Mouse (Mus musculus): Measurements from ENCODE around the gene Gtpbp1.
A peak's percentile ranks its signal among the peaks of the same experiment; 100 is the strongest.
"Not testable (repeated sequence)": the region's sequence is repeated elsewhere in the genome, so short reads cannot be mapped to it uniquely, and the experiment has no call there.

Gene Gtpbp1

GRCm38 (mm10) chr15:79690426-79691022 lies at the start of gene Gtpbp1:
Gtpbp1 (plus strand) TSS chr15:79690845.
- peak; percentile 100 for DNase-seq (ENCODE audit: low read depth, low spot score)

- DNase-seq (ENCODE audit: low read depth, low spot score): no peak
These were observed 49.4 kb upstream of the Gtpbp1 start for GRCm38 (mm10) chr15:79641135-79641817.

- DNase-seq (ENCODE audit: low read depth, low spot score): no peak
These were observed 45.2 kb upstream of the Gtpbp1 start for GRCm38 (mm10) chr15:79645483-79645882.

GRCm38 (mm10) chr15:79648130-79648529 lies 42.5 kb upstream of the Gtpbp1 start:
- no peak for DNase-seq (ENCODE audit: low read depth, low spot score)

GRCm38 (mm10) chr15:79650569-79650968 lies 40.1 kb upstream of the Gtpbp1 start:
- peak; percentile 82 for DNase-seq (ENCODE audit: low read depth, low spot score)

- DNase-seq (ENCODE audit: low read depth, low spot score): peak; percentile 70
These were observed 39.2 kb upstream of the Gtpbp1 start for GRCm38 (mm10) chr15:79651481-79651880.

- DNase-seq (ENCODE audit: low read depth, low spot score): no peak
These were observed 34.2 kb upstream of the Gtpbp1 start for GRCm38 (mm10) chr15:79656451-79656850.

- DNase-seq (ENCODE audit: low read depth, low spot score): peak; percentile 91
These were observed 32.7 kb upstream of the Gtpbp1 start for GRCm38 (mm10) chr15:79657837-79658530.

GRCm38 (mm10) chr15:79658531-79659375 lies 31.9 kb upstream of the Gtpbp1 start, which contains the start of the genes Fam227a and Cby1:
Fam227a (minus strand) TSS chr15:79658956.
Cby1 (plus strand) TSS chr15:79659199.
- DNase-seq (ENCODE audit: low read depth, low spot score): peak; percentile 93

GRCm38 (mm10) chr15:79661852-79662251 lies 28.8 kb upstream of the Gtpbp1 start:
- DNase-seq (ENCODE audit: low read depth, low spot score): peak; percentile 86

- no peak for DNase-seq (ENCODE audit: low read depth, low spot score)
These were observed 26.0 kb upstream of the Gtpbp1 start for GRCm38 (mm10) chr15:79664666-79665065.

GRCm38 (mm10) chr15:79669195-79669594 lies 21.4 kb upstream of the Gtpbp1 start:
- peak; percentile 43 for DNase-seq (ENCODE audit: low read depth, low spot score)

- DNase-seq (ENCODE audit: low read depth, low spot score): peak; percentile 94
These were observed 20.2 kb upstream of the Gtpbp1 start, which contains the start of gene Tomm22 for GRCm38 (mm10) chr15:79670249-79670971. Tomm22 (plus strand) TSS chr15:79670861.

GRCm38 (mm10) chr15:79670972-79671299 lies 19.7 kb upstream of the Gtpbp1 start:
- DNase-seq (ENCODE audit: low read depth, low spot score): no peak

- not testable (repeated sequence) for DNase-seq (ENCODE audit: low read depth, low spot score)
These were observed 18.8 kb upstream of the Gtpbp1 start for GRCm38 (mm10) chr15:79671828-79672348.

- no peak for DNase-seq (ENCODE audit: low read depth, low spot score)
These were observed 12.7 kb upstream of the Gtpbp1 start for GRCm38 (mm10) chr15:79677936-79678335.

GRCm38 (mm10) chr15:79681973-79682372 lies 8.7 kb upstream of the Gtpbp1 start:
- DNase-seq (ENCODE audit: low read depth, low spot score): peak; percentile 67

GRCm38 (mm10) chr15:79683146-79683545 lies 7.5 kb upstream of the Gtpbp1 start:
- DNase-seq (ENCODE audit: low read depth, low spot score): no peak

- no peak for DNase-seq (ENCODE audit: low read depth, low spot score)
These were observed 6.8 kb upstream of the Gtpbp1 start for GRCm38 (mm10) chr15:79683707-79684465.

- DNase-seq (ENCODE audit: low read depth, low spot score): no peak
These were observed 6.0 kb upstream of the Gtpbp1 start for GRCm38 (mm10) chr15:79684616-79685015.

All from ES-CJ7 (cell line).